Mouse (Mus musculus) brain, embryonic 14.5 days (tissue): ENCODE results near the gene Wdr19.

Experiments
- CTCF ChIP-seq: fragments of 200-500 bp; IDR thresholded peaks from 2 replicates; pipeline ENCODE4 v1.5.1; 2012; ENCODE audit warnings: inconsistent platforms, mild to moderate bottlenecking, moderate library complexity, borderline replicate concordance; ENCODE audit not compliant: insufficient read depth, insufficient read length; ENCODE audit errors: extremely low read depth
- POLR2A ChIP-seq: fragments of 200-500 bp; IDR thresholded peaks from 2 replicates; pipeline ENCODE4 v1.6.1; 2012; ENCODE audit warnings: mild to moderate bottlenecking, inconsistent platforms, borderline replicate concordance; ENCODE audit not compliant: poor library complexity, insufficient read depth, insufficient read length, severe bottlenecking; ENCODE audit errors: extremely low read depth

DNA sequence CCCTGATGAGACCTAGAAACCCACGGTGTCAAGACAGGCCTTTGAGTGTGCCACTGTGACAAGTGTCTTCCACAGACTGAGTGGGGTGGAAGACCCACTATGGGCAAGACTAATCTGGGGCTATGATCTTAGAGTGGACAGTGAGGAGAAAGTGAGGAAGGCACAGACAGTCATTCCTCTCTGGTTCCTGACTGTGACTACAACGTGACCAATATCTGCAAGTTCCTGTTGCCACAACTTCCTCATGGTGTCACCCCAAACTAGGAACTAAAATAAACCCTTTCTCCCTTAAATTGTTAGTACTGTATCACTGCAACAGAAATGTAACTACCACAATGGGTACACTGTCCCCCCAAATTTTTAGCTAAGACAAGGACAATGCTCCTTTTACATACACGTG lies 109.4 kb downstream of the Wdr19 start:
- TF ChIP-seq POLR2A, result no peak
- TF ChIP-seq CTCF, result no peak
